Mouse (Mus musculus) common myeloid progenitor, adult 5-6 weeks (primary cell): ENCODE measurements at regions not wholly inside any gene's neighbourhood (a gene's known extent, or its start where the extent isn't known, plus 50 kb on each side); places are given as distances from the start of the nearest gene placed in this dataset.
A peak's percentile ranks its signal among the peaks of the same experiment; 100 is the strongest.

Source experiments
- ATAC-seq: replicated peaks from 2 replicates; pipeline ENCODE4 v1.8.0; 2016; ENCODE audit warnings: low read depth, mild to moderate bottlenecking, moderate TSS enrichment, inconsistent platforms; ENCODE audit not compliant: poor library complexity, severe bottlenecking

- no peak for ATAC-seq
Measured at GRCm38 (mm10) chr19:26466244-26466643, 138.6 kb upstream of the Smarca2 start.

GRCm38 (mm10) chr19:26467179-26467651 lies 137.6 kb upstream of the Smarca2 start:
- no peak for ATAC-seq

- no peak for ATAC-seq
Measured at GRCm38 (mm10) chr19:26472659-26473058, 132.2 kb upstream of the Smarca2 start.

GRCm38 (mm10) chr19:26473211-26473610 lies 131.6 kb upstream of the Smarca2 start:
- no peak for ATAC-seq

GRCm38 (mm10) chr19:26475197-26475596 lies 129.7 kb upstream of the Smarca2 start:
- ATAC-seq, result no peak

- ATAC-seq, result no peak
Measured at GRCm38 (mm10) chr19:26475754-26476153, 129.1 kb upstream of the Smarca2 start.

- ATAC-seq, result no peak
Measured at GRCm38 (mm10) chr19:26478055-26478737, 126.7 kb upstream of the Smarca2 start.

- no peak for ATAC-seq
Measured at GRCm38 (mm10) chr19:26484322-26484721, 120.5 kb upstream of the Smarca2 start.

- ATAC-seq, result no peak
Measured at GRCm38 (mm10) chr19:26492806-26493205, 112.0 kb upstream of the Smarca2 start.

GRCm38 (mm10) chr19:26501064-26501463 lies 103.8 kb upstream of the Smarca2 start:
- no peak for ATAC-seq

GRCm38 (mm10) chr19:26504027-26504426 lies 100.8 kb upstream of the Smarca2 start:
- ATAC-seq, result peak; percentile 54; the same call in 1 of the 2 replicates

GRCm38 (mm10) chr19:26506802-26507201 lies 98.0 kb upstream of the Smarca2 start:
- peak; percentile 47 for ATAC-seq

- ATAC-seq, result no peak
Measured at GRCm38 (mm10) chr19:26507986-26508385, 96.9 kb upstream of the Smarca2 start.

- no peak for ATAC-seq
Measured at GRCm38 (mm10) chr19:26508616-26509015, 96.2 kb upstream of the Smarca2 start.

- ATAC-seq, result no peak
Measured at GRCm38 (mm10) chr19:26509240-26509639, 95.6 kb upstream of the Smarca2 start.

- no peak for ATAC-seq
Measured at GRCm38 (mm10) chr19:26510185-26510584, 94.7 kb upstream of the Smarca2 start.

- ATAC-seq, result 0 out of 2 replicates have a peak, but pooled peaks have one; percentile 39
Measured at GRCm38 (mm10) chr19:26510887-26511286, 94.0 kb upstream of the Smarca2 start.

GRCm38 (mm10) chr19:26511756-26512155 lies 93.1 kb upstream of the Smarca2 start:
- no peak for ATAC-seq

- ATAC-seq, result no peak
Measured at GRCm38 (mm10) chr19:26524583-26524982, 80.3 kb upstream of the Smarca2 start.

- ATAC-seq, result no peak
Measured at GRCm38 (mm10) chr19:26531390-26531789, 73.5 kb upstream of the Smarca2 start.

GRCm38 (mm10) chr19:26532509-26532908 lies 72.3 kb upstream of the Smarca2 start:
- no peak for ATAC-seq

GRCm38 (mm10) chr19:26545671-26546070 lies 59.2 kb upstream of the Smarca2 start:
- ATAC-seq, result no peak
